Mouse (Mus musculus) stomach, embryonic 14.5 days (tissue): ENCODE measurements around the gene Hps5. TPM values are rescaled to one million over a fixed set of nuclear protein-coding genes. Genes with fewer than 3 reads are reported as not detected.
"Not testable (repeated sequence)": the region's sequence is repeated elsewhere in the genome, so short reads cannot be mapped to it uniquely, and the experiment has no call there.

ENCODE experiments used
- ATAC-seq: fragments of 200-750 bp; cut with Nextera tagmentation; 2 replicates; pipeline ENCODE4 v1.8.0; 2017; ENCODE audit warnings: low read depth, moderate TSS enrichment; ENCODE audit not compliant: insufficient number of reproducible peaks, insufficient read depth, low FRiP score
- H3K27ac ChIP-seq: fragments of 300-500 bp; sonication (generic); 2 replicates; pipeline ENCODE4 v1.5.1; 2014; ENCODE audit warnings: mild to moderate bottlenecking, low read length, moderate library complexity, mixed read lengths
- H3K27me3 ChIP-seq: fragments of 300-500 bp; sonication (generic); 2 replicates; pipeline ENCODE4 v1.6.1; 2014; ENCODE audit warnings: low read length, control low read depth, mixed read lengths; ENCODE audit not compliant: control insufficient read depth, insufficient read depth
- H3K36me3 ChIP-seq: fragments of 300-500 bp; sonication (generic); 2 replicates; pipeline ENCODE4 v1.6.1; 2014; ENCODE audit warnings: mild to moderate bottlenecking, control low read depth, low read length, moderate library complexity, mixed read lengths; ENCODE audit not compliant: control insufficient read depth, insufficient read depth
- H3K4me1 ChIP-seq: fragments of 300-500 bp; sonication (generic); 2 replicates; pipeline ENCODE4 v1.6.1; 2014; ENCODE audit warnings: low read length, control low read depth, mixed read lengths; ENCODE audit not compliant: control insufficient read depth, insufficient read depth
- H3K4me2 ChIP-seq: fragments of 300-500 bp; sonication (generic); replicated peaks from 2 replicates; pipeline ENCODE4 v1.6.1; 2014; ENCODE audit warnings: low read depth, low read length, control low read depth
- H3K4me3 ChIP-seq: fragments of 300-500 bp; sonication (generic); 2 replicates; pipeline ENCODE4 v1.5.1; 2014; ENCODE audit warnings: low read depth, low read length, control low read depth
- H3K9ac ChIP-seq: fragments of 300-500 bp; sonication (generic); replicated peaks from 2 replicates; pipeline ENCODE4 v1.6.1; 2014; ENCODE audit warnings: low read depth, mild to moderate bottlenecking, control low read depth, low read length, moderate library complexity, mixed read lengths
- H3K9me3 ChIP-seq: fragments of 300-500 bp; sonication (generic); 2 replicates; pipeline ENCODE4 v1.6.1; 2016; ENCODE audit warnings: low read depth, low read length, control low read depth; ENCODE audit not compliant: control insufficient read depth
- WGBS: fragments of 180-500 bp; shearing (Covaris S2); extraction: QIAGEN DNeasy Blood & Tissue Kit; methylation state at CpG from one replicate; pipeline ENCODE4 v1.1.7; 2014; 5-methylcytosine and 5-hydroxymethylcytosine counted together
- polyA plus RNA-seq: library from polyadenylated mRNA; unstranded; fragments of >200 nt; fragmentation: Nextera tagmentation; extraction: Ambion mirVana; gene quantifications from 2 replicates; pipeline ENCODE4 v1.2.1, GENCODE M21; 2014

Hps5 gene
- polyA plus RNA-seq, 1 experiment from 2014 or later: 24.3 TPM

GRCm38 (mm10) chr7:46831693-46832092 lies 35.8 kb upstream of the Hps5 start:
- Histone ChIP-seq H3K27me3 (no peaks in the 10 kb centered on the region), H3K36me3 (no peaks in the 10 kb centered on the region), H3K9me3 (no peaks in the 10 kb centered on the region), H3K27ac (no peak overlapping the region), H3K4me2 (no peak overlapping the region), H3K4me3 (no peak overlapping the region), H3K9ac (no peak overlapping the region), H3K4me1 (no peaks in the 10 kb centered on the region)
- WGBS: 76% methylated on average over 8 of the region's 8 CpGs
- ATAC-seq: no peak

- H3K4me3 ChIP-seq: no peak overlapping the region
- ATAC-seq: no peak
- no peaks in the 10 kb centered on the region for H3K36me3 ChIP-seq
- H3K4me1 ChIP-seq: no peaks in the 10 kb centered on the region
- no peak overlapping the region for H3K27ac ChIP-seq
- H3K27me3 ChIP-seq: no peaks in the 10 kb centered on the region
- no peak overlapping the region for H3K4me2 ChIP-seq
- 47% methylated on average over 13 of the region's 13 CpGs for WGBS
- H3K9ac ChIP-seq: no peak overlapping the region
- H3K9me3 ChIP-seq: no peaks in the 10 kb centered on the region
Measured at GRCm38 (mm10) chr7:46830799-46831590, 35.1 kb upstream of the Hps5 start.

GRCm38 (mm10) chr7:46829911-46830310 lies 34.0 kb upstream of the Hps5 start:
- Histone ChIP-seq H3K4me2 (no peak overlapping the region), H3K36me3 (no peaks in the 10 kb centered on the region), H3K4me3 (no peak overlapping the region), H3K27ac (no peak overlapping the region), H3K9ac (no peak overlapping the region), H3K9me3 (no peaks in the 10 kb centered on the region), H3K27me3 (no peaks in the 10 kb centered on the region), H3K4me1 (no peaks in the 10 kb centered on the region)
- WGBS: 85% methylated on average over 12 of the region's 12 CpGs
- ATAC-seq: no peak

GRCm38 (mm10) chr7:46827803-46828184 lies 31.9 kb upstream of the Hps5 start:
- H3K4me2 ChIP-seq: no peak overlapping the region
- H3K36me3 ChIP-seq: peaks cover 9% of the 10 kb centered on the region
- H3K27me3 ChIP-seq: no peaks in the 10 kb centered on the region
- no peak overlapping the region for H3K4me3 ChIP-seq
- no peak overlapping the region for H3K9ac ChIP-seq
- WGBS: 81% methylated on average over 2 of the region's 2 CpGs
- no peaks in the 10 kb centered on the region for H3K9me3 ChIP-seq
- H3K27ac ChIP-seq: no peak overlapping the region
- H3K4me1 ChIP-seq: no peaks in the 10 kb centered on the region
- ATAC-seq: no peak

- H3K4me2 ChIP-seq: no peak overlapping the region
- no peak overlapping the region for H3K9ac ChIP-seq
- no peaks in the 10 kb centered on the region for H3K9me3 ChIP-seq
- H3K36me3 ChIP-seq: peaks cover 14% of the 10 kb centered on the region
- no peaks in the 10 kb centered on the region for H3K4me1 ChIP-seq
- no peak overlapping the region for H3K27ac ChIP-seq
- 57% methylated on average over 20 of the region's 20 CpGs for WGBS
- H3K4me3 ChIP-seq: no peak overlapping the region
- no peaks in the 10 kb centered on the region for H3K27me3 ChIP-seq
- no peak for ATAC-seq
Measured at GRCm38 (mm10) chr7:46827046-46827802, 31.4 kb upstream of the Hps5 start.

- not testable (repeated sequence) for H3K9ac ChIP-seq, H3K4me2 ChIP-seq, ATAC-seq, H3K4me3 ChIP-seq, H3K9me3 ChIP-seq, H3K27ac ChIP-seq, H3K27me3 ChIP-seq, H3K4me1 ChIP-seq
- WGBS: 68% methylated on average over 15 of the region's 15 CpGs
- H3K36me3 ChIP-seq: peaks cover 44% of the 10 kb centered on the region
Measured at GRCm38 (mm10) chr7:46820876-46821632, 25.2 kb upstream of the Hps5 start.

GRCm38 (mm10) chr7:46814012-46814411 lies 18.1 kb upstream of the Hps5 start:
- no peaks in the 10 kb centered on the region for H3K4me1 ChIP-seq
- H3K27ac ChIP-seq: no peak overlapping the region
- 92% methylated on average over 4 of the region's 4 CpGs for WGBS
- peaks cover 68% of the 10 kb centered on the region for H3K36me3 ChIP-seq
- H3K4me2 ChIP-seq: no peak overlapping the region
- H3K9me3 ChIP-seq: no peaks in the 10 kb centered on the region
- H3K4me3 ChIP-seq: no peak overlapping the region
- ATAC-seq: no peak
- H3K9ac ChIP-seq: no peak overlapping the region
- no peaks in the 10 kb centered on the region for H3K27me3 ChIP-seq

- no peak overlapping the region for H3K27ac ChIP-seq
- H3K27me3 ChIP-seq: no peaks in the 10 kb centered on the region
- no peak overlapping the region for H3K4me2 ChIP-seq
- H3K36me3 ChIP-seq: peaks cover 60% of the 10 kb centered on the region
- H3K9ac ChIP-seq: no peak overlapping the region
- 95% methylated on average over 6 of the region's 6 CpGs for WGBS
- no peak overlapping the region for H3K4me3 ChIP-seq
- no peaks in the 10 kb centered on the region for H3K9me3 ChIP-seq
- no peak for ATAC-seq
- no peaks in the 10 kb centered on the region for H3K4me1 ChIP-seq
Measured at GRCm38 (mm10) chr7:46810325-46810724, 14.5 kb upstream of the Hps5 start.
